Mouse (Mus musculus): ENCODE measurements around the gene Tyrp1.

Gene Tyrp1

DNA sequence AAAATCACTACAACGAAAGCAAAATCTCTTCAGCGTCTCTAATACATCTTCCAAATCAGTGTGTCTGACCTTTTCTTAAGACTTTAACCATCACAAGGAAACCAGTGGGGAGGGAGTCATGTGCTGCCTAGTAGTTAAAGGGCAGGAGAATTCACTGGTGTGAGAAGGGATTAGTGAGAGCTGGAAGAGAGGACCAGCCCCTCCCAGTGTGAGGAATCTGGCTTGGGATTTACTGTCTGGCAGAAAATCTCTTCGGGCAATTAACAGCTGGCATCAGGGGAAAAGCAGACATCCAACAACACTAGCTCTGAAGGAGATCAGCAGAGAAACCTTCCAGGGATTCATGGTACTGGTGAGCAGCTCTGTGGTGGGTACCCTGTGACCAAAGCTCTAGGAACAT is at the start of gene Tyrp1:
Gene Tyrp1 (plus strand): TSS at position 74 of the 400 bp plus-strand sequence.
- DNase-seq: no peak

DNA sequence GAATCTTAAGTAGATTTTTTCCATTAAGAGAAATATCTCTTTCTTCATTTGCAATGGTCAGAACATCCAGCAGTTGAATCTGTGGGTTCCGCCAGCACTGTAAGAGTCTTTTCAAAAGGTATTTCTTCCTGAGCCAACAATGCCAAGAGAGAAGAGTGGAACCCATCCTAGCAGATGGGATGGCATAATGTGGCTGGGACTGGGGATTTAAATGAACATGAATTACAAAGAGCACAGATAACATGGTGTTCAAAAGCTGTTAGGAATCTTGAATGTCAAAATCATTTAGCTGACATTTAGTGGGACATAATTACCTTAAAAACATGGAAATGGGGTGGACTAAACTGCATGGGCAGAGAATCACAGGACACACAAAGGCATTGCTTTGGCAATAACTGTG is 45.6 kb upstream of the Tyrp1 start:
- no peak for DNase-seq

DNA sequence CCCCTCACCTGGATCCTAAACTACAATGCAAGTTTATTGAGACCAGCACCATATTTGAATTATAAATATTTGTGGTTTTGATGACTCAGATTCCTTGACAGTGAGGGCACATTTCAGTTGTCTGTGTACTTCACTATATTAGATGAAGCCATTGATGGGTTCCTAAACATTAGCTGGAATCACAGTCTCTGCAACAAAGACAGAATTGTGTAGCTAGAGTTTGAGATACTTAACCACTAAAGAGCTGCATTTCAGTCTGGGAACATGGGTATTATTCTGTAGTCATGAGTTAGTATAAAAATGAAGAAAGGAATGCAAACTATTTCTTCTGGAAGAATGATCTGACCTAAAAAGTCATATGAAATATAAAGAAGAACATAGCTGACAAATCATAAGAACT is 14.4 kb upstream of the Tyrp1 start:
- DNase-seq: no peak

DNA sequence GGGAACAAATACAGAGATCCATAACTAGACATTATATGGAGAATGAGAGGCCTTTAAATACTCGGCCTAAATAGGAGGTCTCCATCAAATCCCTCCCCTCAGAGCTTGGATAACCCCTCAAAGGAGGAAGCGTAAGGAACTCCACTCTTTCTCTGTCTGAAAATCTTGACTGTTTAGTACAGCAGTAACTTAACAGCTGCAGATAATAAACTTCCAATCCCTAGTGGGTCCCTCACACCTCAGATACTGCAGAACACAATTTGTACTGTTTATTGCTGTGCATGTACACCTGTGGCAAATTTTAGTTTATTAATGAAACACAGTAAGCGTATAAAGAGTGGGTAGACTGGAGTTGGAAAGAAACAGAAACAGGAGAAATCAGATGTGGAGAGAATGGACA is 12.0 kb upstream of the Tyrp1 start:
- DNase-seq: no peak

DNA sequence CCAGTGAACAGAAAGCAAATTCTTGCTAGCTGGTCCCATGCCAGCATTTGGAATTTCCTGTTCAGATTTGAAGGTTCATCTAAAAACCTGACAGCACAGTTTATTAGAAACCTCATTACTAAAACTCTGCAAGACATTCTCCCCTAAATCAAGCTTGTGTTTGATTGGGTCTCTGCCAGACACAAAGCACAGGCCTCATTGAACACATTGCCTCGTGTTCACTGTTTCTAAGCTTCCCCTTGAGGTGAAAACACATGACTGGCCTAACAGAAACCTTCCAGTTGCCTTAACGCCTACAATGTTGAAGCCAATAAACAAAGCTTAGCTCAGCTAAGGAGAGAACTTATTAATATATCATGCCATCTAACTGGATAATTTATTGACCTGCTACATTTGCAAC is 5.7 kb upstream of the Tyrp1 start:
- no peak for DNase-seq

DNA sequence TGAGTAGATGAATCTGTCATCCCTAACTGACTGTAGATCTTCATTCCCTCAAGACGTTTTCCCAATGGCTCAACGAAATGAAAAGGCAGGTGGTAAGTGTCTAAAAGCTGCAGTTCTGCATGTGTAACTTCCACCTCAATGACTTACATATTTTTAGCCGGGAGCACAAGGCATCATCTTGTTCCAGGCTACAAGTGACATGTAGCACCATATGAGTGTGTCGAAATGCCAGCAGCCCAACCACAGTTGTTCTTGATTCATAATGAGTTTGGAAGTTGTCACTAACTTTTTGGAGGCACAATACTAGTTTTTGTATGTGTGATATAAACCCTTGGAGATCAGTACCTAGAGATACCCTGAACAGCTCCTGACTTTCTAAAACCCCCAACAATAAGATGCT is 5.4 kb downstream of the Tyrp1 start:
- DNase-seq: no peak

DNA sequence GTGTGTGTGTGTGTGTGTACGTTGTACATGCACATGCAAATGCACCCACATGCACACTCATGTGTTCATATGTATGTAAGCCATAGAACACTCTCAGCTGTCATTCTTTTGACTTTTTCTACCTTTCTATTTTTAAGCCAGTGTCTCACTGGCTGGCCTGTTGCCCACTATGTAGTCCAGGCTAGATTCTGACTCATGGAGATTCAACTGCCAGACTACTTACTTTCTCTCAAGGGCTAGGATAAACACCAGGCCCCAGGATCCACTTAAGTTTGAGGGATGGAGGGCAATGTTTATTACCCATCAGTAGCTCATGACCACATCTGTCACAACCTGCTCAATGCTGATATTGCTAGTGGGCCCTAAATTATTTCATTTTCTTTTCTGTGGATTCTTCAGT is 8.1 kb downstream of the Tyrp1 start:
- no peak for DNase-seq

DNA sequence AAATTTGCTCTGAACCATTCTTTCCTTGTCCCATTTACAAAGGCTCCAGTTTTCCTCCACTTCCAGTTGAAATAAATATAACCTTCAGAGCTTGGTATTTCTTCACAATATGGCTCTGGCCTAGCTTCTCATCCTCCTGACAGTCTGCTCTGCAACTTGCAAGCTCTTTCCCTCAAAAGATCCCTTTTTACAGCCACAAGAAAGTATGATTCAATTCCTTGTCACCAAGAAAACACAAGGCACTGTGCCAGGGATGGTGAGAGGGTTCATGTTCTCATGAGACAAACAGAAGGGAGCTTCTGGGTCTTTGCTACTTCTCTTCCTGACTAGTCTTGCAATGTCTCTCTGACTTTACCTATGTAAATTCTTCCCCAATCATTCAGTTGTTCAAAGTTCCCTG is 9.8 kb downstream of the Tyrp1 start:
- no peak for DNase-seq

DNA sequence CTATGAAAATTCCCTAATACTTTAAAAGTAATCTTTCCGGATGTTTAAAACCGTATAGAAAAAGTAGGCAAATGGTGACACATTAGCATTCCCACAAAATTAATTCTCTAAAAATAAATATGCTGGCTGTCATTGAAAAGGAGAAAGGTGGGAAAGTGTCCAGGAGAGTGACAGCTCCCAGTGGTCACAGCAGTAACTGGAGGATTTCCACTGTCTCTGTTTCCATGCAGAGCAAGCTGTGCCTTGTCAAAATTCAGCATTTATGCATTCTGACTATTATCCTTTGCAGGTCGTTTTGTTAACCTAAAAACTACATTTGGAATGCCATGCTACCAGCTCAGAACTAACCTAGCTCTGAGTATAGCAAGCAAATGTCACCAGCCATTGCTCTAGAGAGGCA is 12.1 kb downstream of the Tyrp1 start:
- no peak for DNase-seq

DNA sequence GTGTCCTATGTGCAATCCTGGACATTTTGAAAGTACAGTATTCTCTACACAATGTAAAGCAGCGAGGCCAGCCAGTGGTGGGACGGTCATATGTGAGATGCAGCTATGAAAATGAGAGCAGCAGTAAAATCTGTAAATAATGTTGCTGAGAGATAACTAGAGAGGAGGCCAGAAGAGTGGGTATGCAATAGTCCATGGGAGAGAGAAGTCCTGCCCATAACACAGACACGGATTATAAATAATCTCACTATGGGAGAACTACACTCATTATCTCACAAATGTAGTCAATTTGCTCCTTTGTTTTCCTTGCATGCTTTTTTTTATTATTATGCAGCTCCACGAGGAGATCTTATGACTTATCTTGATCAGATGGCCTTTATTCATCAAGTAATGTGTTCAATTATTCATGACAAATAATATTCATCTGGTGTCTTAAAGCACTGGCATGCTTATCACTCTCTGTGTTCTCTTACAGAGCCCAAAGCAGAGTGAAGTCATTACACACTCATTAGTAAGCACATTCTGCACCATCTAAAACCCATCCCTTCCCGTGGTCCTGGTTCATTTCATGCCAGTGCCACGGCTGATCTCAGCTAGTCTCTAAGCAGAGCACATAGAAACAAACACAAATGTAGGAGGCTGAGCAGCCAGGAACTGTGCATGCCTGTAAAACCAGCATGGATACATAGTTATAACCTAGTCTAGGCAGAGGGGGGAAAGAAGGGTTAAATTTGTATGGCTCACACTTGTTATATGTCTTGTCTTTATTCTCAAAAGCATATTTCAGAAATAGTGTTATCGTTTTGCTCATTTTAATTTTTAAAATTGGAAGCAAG is 18.9 kb downstream of the Tyrp1 start:
- no peak for DNase-seq

DNA sequence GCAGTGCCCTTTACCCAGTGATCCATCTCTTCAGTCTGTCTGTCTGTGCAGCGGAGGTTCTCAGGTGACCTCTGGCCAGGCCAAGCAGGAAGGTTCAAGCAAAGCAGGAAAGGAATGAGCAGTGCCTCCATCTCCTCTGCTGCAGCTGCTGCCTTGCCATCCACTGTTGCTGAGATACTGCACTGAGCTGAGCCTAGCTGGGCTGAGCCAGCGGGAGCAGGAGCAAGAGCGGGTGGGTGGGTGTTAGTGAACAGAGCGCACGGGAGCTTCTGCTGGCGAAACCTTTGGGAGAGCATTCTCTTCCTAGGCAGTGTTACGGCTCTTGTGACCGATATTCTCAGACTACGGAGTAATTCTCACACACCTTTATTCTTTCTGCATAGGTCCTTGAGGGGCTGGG is 21.6 kb downstream of the Tyrp1 start:
- DNase-seq: no peak

DNA sequence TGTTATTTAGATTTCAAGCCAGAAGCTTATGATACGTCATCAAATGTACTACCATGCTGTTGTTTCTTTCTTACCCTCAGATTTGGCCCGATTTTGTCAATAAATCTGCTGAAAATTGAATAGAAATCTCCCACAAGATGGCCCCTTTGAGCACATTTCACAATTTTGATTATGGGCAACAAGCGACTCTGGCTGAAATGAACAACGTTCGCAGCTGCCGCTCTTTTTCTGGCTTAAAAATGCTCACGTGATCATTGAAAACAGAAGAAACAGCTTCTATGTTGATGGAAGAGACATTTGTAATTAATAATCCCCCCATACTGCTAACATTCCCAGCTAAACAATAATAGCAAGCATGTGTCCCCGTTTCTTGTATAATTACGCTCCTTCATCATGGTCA is 29.0 kb downstream of the Tyrp1 start:
- no peak for DNase-seq

DNA sequence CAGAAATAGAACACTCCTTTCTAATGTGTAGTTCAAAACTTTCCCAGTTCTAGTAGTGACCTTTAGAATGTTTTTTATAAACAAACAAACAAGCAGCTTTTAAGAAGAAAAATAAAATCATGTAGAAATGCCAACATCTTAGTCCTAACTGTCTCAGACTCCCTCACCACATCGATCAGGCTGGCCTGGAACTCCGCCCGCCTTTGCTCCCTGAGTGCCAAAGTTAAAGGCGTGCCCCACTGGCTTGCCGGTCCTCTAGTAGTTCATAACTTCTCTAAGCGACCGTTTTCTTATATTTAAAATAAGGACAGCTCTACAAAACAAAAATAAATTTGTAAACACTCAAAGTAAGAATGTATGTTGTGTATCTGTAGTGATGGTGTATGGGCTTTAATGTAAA is 30.0 kb downstream of the Tyrp1 start:
- no peak for DNase-seq

DNA sequence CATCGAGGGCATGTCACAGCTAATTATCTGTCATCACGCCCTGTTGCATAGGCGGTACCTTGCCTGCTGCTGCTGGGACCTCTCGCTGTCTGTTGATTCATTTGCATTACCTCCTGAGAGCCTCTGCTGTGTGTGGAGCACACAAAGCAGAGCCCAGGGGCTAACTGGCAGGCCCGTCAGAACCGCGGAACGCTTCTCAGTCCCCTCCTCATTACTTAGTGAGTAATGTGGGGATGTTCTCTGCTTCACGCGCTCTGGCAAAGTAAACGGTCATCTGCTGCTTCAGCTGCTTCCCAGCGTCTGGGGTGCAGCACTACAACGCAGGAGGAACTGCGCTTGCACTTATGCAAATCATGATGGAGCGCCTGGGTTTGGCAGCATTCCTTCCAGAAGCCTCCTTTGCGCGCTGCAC is 30.6 kb downstream of the Tyrp1 start:
- peak in 1 of 2 experiments; percentile 16 for DNase-seq

DNA sequence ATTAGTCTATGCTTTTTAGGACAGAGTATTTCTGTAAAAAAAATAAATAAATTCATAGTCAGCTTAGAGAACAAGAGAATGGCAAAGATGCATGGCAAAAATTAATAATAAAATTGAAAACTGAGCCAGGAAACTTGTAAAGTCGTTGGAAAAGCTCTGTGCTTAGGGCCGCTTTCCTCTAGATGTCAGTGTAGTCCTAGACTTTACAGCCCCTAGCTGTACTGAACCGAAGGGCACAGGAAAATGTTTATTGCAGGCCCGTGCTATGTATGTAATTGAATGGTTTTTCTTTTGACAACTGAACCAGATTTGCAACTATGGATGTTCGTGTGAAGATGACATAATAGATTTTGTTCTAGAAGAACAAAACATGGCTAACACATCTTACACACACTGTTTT is 32.1 kb downstream of the Tyrp1 start:
- no peak for DNase-seq

DNA sequence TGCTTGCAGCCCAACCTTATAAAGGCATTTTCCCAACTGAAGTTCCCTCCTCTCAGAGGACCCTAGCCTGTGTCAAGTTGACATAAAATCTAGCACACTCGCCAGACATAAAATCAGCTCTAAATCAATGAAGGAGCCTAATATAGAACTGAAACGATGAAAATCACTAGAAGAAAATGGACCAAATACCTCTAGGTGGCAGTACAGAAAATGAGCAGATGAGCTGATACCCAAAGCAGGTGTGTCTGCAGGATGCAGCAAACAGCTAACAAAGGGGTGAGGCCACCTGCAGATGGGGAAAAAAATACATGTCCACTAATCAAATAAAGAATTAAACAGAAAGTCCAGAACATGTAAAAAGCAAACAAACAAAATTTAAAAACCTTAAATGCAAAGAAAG is 35.7 kb downstream of the Tyrp1 start:
- no peak for DNase-seq

DNA sequence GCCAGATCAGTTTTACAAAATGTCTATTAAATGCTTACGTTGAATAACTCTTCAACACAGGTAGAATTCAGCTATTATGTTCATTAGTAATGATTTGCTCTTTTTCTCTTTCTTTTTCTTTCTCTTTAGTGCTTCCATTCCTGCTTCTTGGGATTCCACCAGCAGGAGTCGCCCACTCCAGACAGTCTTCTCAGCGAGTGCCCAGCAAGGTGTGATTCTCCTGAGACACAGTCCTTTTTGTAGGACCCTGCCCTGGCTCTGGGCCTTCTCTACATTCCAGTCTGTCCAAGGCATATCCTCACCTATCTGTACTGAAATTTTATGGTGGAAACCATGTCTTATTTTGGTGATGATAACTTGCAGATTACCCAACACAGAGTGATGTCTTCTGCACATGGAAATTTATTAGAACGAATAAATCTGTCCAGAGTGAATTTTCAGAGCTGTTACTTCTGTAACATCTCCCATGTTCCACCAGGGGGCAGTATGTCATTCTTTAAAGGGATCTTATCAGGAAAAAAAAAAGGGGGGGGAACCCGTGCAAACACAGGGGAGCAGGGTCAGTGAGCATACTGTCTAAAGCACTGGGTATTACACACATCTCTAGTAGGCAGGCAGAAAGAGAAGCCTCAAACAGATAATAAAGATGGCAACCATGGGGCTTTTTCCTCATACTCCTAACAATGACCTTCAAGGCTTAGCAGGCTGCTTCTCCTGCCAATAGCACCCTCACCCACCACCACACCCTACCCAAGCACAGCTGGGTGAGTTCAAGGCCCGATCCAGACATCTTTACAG is 39.1 kb downstream of the Tyrp1 start:
- DNase-seq: no peak

DNA sequence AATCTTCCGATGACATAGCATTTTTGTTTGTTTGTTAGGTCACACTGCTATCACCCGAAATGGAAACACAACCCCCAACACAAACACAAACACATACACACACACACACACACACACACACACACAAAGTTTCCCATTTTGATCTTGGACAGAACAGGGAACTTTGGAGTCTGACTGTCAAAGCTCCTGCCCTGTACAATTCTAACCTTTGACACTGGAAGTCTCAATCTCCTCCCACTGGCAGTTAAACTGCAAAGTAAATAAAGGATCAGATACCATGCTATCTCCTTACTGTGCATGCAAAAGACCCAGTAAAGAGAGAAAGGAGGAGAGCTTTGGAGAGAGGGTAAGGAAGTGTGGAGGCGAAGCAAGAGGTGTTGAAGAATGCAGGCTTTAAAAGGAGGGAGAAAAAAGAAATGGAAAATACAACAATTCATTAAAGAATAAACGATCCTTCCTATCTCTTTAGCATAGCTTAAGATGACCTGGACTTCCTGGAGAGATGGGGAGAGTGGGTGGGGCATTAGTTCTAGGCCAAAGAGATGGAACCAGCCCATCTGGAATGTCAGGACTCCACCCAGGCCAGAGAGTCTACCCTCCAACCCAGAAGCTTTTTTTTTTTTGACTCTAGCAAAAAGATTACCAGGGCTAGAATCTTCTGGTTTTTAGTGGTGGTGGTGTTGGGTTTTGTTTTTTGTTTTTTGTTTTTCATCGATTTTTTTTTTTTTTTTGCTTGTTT is 40.4 kb downstream of the Tyrp1 start:
- no peak for DNase-seq

DNA sequence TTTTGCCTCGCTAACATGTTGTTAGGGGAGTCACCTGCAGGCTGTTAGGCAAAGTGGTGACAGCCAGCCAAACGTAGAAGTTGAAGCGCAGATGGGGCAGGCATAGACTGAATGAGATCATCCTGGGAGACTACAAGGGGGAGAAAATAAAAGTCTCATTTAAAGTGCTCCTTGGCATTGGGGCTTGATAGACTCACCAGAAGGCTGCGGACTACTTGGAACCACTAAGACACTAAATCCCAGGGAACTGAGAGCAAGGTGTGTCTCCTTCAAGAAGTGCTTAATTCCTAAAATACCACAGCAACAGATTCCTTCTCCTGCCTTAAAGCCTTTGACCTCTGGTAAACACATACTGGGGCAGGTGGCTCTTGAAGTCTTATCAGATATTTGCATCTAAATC is 41.1 kb downstream of the Tyrp1 start:
- DNase-seq: no peak

DNA sequence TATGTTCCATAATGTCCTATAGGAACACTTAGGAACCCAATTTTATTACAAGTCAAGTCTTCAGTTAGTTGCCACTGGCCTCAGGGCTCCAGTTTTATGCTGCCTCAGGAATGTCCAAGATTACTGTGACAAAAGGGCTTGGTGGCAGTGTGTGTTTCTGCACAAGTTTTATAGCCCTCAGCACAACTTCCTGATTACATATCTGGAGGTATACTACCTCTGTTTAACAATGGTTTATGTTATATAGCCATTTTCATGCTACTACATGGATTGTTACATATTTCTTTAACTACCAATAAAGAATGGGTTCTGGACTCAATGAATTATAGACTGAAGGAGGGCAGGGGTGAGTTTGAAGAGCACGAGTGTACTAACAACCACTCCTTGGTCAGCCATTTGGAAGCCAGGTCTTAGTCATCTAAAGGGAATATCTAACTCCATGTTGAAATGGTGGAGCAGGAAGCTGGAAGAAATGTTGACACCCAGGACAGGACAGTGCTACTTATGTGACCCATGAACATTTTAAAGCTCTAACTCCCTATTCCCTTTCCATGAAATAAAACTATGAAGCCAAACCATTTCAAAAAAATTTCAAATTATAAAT is 48.2 kb downstream of the Tyrp1 start:
- DNase-seq: no peak

DNA sequence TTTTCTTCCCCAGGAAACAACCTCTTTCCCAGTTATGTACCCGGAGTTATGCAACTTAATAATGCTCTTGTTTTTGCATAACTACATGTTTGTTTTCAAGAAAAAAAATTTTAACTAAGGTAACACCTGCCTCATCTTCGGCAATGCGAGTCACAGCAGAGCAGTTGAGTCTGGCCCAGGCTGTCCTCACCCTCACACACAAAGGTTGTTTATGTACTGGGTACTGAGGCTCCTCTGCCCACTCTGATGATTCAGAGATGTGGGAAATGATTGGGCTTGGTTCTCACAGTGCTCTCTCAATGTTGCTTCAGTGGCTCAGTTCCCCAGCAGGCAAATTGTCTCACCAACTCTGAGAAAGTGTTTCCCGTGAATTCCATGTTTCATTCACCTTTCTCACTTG is 52.7 kb downstream of the Tyrp1 start:
- DNase-seq: no peak

DNA sequence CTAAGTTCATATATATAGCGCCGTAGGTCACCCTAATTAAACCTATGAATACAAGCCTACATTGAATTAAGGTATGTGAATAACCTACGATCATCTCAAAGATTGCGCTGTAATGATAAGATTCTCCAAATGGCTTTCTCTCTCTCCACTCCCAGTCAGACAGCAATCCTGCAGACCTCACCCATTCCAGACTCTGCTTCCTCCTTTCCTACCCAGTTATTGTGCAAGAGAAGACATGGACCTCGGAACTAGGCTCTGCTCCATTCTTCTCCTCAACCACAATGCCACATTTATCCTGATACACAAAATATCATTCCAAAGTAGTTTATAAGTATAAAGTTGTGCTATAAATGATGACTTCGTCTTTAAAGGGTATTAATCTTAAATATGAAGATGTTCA is 57.1 kb downstream of the Tyrp1 start:
- DNase-seq: no peak

DNA sequence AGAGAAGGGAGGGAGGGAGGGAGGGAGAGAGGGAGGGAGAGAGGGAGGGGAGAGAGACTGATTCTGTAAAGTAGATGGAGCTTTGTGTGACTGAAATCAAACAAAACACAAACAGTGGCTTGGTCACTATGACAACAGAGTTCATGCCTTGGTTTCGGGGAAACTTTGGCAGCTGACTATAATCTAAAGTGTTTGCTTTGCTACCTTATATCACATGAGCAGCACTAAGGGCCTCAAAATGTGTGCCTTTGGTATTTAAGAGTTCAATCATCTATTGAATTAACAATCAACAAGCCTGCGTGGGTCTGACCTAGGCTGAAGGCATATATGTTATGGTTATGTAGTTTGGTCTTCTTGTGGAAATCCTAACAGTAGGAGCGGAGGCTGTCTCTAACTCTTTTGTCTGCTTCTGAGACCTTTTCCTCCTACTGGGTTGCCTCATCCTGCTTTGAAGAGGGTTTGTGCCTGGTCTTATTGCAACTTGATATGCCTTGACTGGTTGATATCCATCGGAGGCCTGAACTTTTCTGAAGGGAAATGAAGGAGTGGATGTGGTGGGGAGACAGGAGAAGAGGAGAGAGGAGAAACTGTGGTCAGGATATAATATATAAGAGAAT is 61.5 kb downstream of the Tyrp1 start:
- DNase-seq: no peak

Measured in cerebellum, adult 18-20 months (tissue).